ENCODE assay signal across 14 mouse cellular contexts in genomic region chr8:117934566-117935094, GRCm38 (mm10).
DNase-seq lines count a peak whose midpoint lies in the region; ATAC-seq lines count a peak whose summit lies in the region.
"Had no signal": no experiment of that assay in that cellular context is flagged by ENCODE, and none has a peak within 500 bp of the region (broad histone marks: within the 10 kb centered on the region; RNA-seq: fewer than 3 reads in every experiment).

No protein-coding gene starts in this region.

- intact Hi-C loops in left cerebral cortex, postnatal 36 days (cut with DNase I), result loop anchor here (5.0 to 10.0 kb wide), 3 partner anchors 230 to 920 kb away; partner anchors contain the start of gene Cdh13

- 95% methylated on average over 16 of the region's 16 CpGs for WGBS in forebrain, embryonic 11.5 days
- WGBS in forebrain, embryonic 10.5 days, result 96% methylated on average over 16 of the region's 16 CpGs
- 92% methylated on average over 16 of the region's 16 CpGs for WGBS in hindbrain, embryonic 12.5 days
- 91% methylated on average over 16 of the region's 16 CpGs for WGBS in hindbrain, embryonic 16.5 days
- WGBS in heart, embryonic 16.5 days, result 87% methylated on average over 16 of the region's 16 CpGs

- H3K36me3 ChIP-seq in forebrain, embryonic 11.5 days (ENCODE audit: control insufficient read depth, insufficient read depth, low read length), result no peaks in the 10 kb centered on the region
- no peaks in the 10 kb centered on the region for H3K36me3 ChIP-seq in forebrain, embryonic 10.5 days (replicated peaks)
- H3K36me3 ChIP-seq in hindbrain, embryonic 12.5 days, result no peaks in the 10 kb centered on the region
- H3K36me3 ChIP-seq in hindbrain, embryonic 16.5 days (ENCODE audit: control insufficient read depth, insufficient read depth, low read length), result no peaks in the 10 kb centered on the region
- no peaks in the 10 kb centered on the region for H3K36me3 ChIP-seq in heart, embryonic 16.5 days (ENCODE audit: control insufficient read depth, insufficient read depth)

- peaks cover 7% of the 10 kb centered on the region for H3K4me1 ChIP-seq in forebrain, embryonic 11.5 days (replicated peaks; ENCODE audit: control insufficient read depth, insufficient read depth, low read length)
- peaks cover 19% of the 10 kb centered on the region for H3K4me1 ChIP-seq in forebrain, embryonic 10.5 days
- no peaks in the 10 kb centered on the region for H3K4me1 ChIP-seq in hindbrain, embryonic 12.5 days
- H3K4me1 ChIP-seq in hindbrain, embryonic 16.5 days (ENCODE audit: control insufficient read depth, insufficient read depth, low read depth, low read length), result no peaks in the 10 kb centered on the region
- peaks cover 11% of the 10 kb centered on the region for H3K4me1 ChIP-seq in heart, embryonic 16.5 days (ENCODE audit: control insufficient read depth, insufficient read depth, low read length)

- H3K27ac ChIP-seq in forebrain, embryonic 11.5 days (ENCODE audit: low read depth, low read length), result no peak overlapping the region
- no peak overlapping the region for H3K27ac ChIP-seq in forebrain, embryonic 10.5 days
- no peak overlapping the region for H3K27ac ChIP-seq in hindbrain, embryonic 12.5 days
- no peak overlapping the region for H3K27ac ChIP-seq in hindbrain, embryonic 16.5 days (ENCODE audit: low read depth, low read length)
- 0 out of 2 replicates have a peak overlapping the region, but pooled peaks have one; percentile 36 for H3K27ac ChIP-seq in heart, embryonic 16.5 days (ENCODE audit: low read length)

- no peaks in the 10 kb centered on the region for H3K27me3 ChIP-seq in forebrain, embryonic 11.5 days (ENCODE audit: control insufficient read depth, insufficient read depth, low read length)
- no peaks in the 10 kb centered on the region for H3K27me3 ChIP-seq in forebrain, embryonic 10.5 days (ENCODE audit: poor library complexity, severe bottlenecking)
- no peaks in the 10 kb centered on the region for H3K27me3 ChIP-seq in hindbrain, embryonic 12.5 days
- no peaks in the 10 kb centered on the region for H3K27me3 ChIP-seq in hindbrain, embryonic 16.5 days (replicated peaks; ENCODE audit: control insufficient read depth, insufficient read depth, low read length)
- no peaks in the 10 kb centered on the region for H3K27me3 ChIP-seq in heart, embryonic 16.5 days (ENCODE audit: control insufficient read depth, insufficient read depth, low read length)

- H3K9me3 ChIP-seq in forebrain, embryonic 11.5 days (ENCODE audit: control insufficient read depth, low read length), result no peaks in the 10 kb centered on the region
- H3K9me3 ChIP-seq in forebrain, embryonic 10.5 days, result peaks cover 5% of the 10 kb centered on the region; the same call in 1 of the 2 replicates
- H3K9me3 ChIP-seq in hindbrain, embryonic 12.5 days (replicated peaks), result no peaks in the 10 kb centered on the region
- H3K9me3 ChIP-seq in hindbrain, embryonic 16.5 days (ENCODE audit: control insufficient read depth, low read length), result no peaks in the 10 kb centered on the region
- no peaks in the 10 kb centered on the region for H3K9me3 ChIP-seq in heart, embryonic 16.5 days (replicated peaks; ENCODE audit: control insufficient read depth, low read length)

- no peak overlapping the region for H3K9ac ChIP-seq in forebrain, embryonic 11.5 days (ENCODE audit: low read length)
- H3K9ac ChIP-seq in hindbrain, embryonic 12.5 days, result no peak overlapping the region
- no peak overlapping the region for H3K9ac ChIP-seq in hindbrain, embryonic 16.5 days (ENCODE audit: low read depth, low read length)
- H3K9ac ChIP-seq in heart, embryonic 16.5 days (ENCODE audit: low read length), result no peak overlapping the region

- no peak overlapping the region for H3K4me2 ChIP-seq in forebrain, embryonic 11.5 days (ENCODE audit: low read depth, low read length, severe bottlenecking)
- H3K4me2 ChIP-seq in hindbrain, embryonic 12.5 days (replicated peaks), result no peak overlapping the region
- no peak overlapping the region for H3K4me2 ChIP-seq in hindbrain, embryonic 16.5 days (ENCODE audit: low read length)
- peak overlapping the region; percentile 19 for H3K4me2 ChIP-seq in heart, embryonic 16.5 days (ENCODE audit: low read depth, low read length)

- no peak for DNase-seq in forebrain, embryonic 11.5 days (ENCODE audit: low spot score)
- DNase-seq in forebrain, embryonic 10.5 days (ENCODE audit: extremely low spot score, low spot score), result no peak
- DNase-seq in ES-CJ7 (ENCODE audit: low read depth, low spot score), result peak; percentile 21
- DNase-seq in left cerebral cortex, postnatal 36 days (ENCODE audit: low spot score in 2 of 2), result no peak
- no peak for DNase-seq in urinary bladder, postnatal 14 days (ENCODE audit: low spot score)
- DNase-seq: adrenal gland, postnatal 36 days; cerebellum, adult 9-11 months; kidney, adult 9 months; lung, adult 2 months; thymus, adult 2 months had no signal

- ATAC-seq in forebrain, embryonic 11.5 days (replicated peaks; ENCODE audit: low FRiP score), result peak; percentile 67
- ATAC-seq in hindbrain, embryonic 12.5 days (ENCODE audit: low FRiP score), result peak; percentile 43
- ATAC-seq in hindbrain, embryonic 16.5 days, result no peak; the same call in 1 of the 2 replicates
- peak; percentile 39; the same call in 1 of the 2 replicates for ATAC-seq in heart, embryonic 16.5 days (replicated peaks; ENCODE audit: extremely low read depth, insufficient read depth, low FRiP score)
- ATAC-seq: activated CD4-positive, CD25-positive, alpha-beta regulatory T cell, adult 4 months had no signal

- H3K4me3 ChIP-seq in forebrain, embryonic 11.5 days (ENCODE audit: low read depth, low read length), result no peak overlapping the region
- H3K4me3 ChIP-seq in forebrain, embryonic 10.5 days, result no peak overlapping the region
- H3K4me3 ChIP-seq in hindbrain, embryonic 12.5 days, result no peak overlapping the region
- H3K4me3 ChIP-seq in hindbrain, embryonic 16.5 days (ENCODE audit: low read length), result no peak overlapping the region
- no peak overlapping the region for H3K4me3 ChIP-seq in heart, embryonic 16.5 days (ENCODE audit: low read length)
